Mouse (Mus musculus) stomach, postnatal 0 days (tissue): ENCODE measurements at regions not wholly inside any gene's neighbourhood (a gene's known extent, or its start where the extent isn't known, plus 50 kb on each side); places are given as distances from the start of the nearest gene placed in this dataset.

Experiments
- ATAC-seq: fragments of 200-750 bp; cut with Nextera tagmentation; 2 replicates; pipeline ENCODE4 v1.8.0; 2017; ENCODE audit not compliant: low FRiP score, low TSS enrichment
- DNase-seq: peaks from one replicate; pipeline ENCODE4 v3.0.0-alpha.2; 2016; ENCODE audit warnings: low spot score
- H3K27ac ChIP-seq: fragments of 300-500 bp; sonication (generic); replicated peaks from 2 replicates; pipeline ENCODE4 v1.5.1; 2014; ENCODE audit warnings: mild to moderate bottlenecking, control low read depth
- H3K27me3 ChIP-seq: fragments of 300-500 bp; sonication (generic); 2 replicates; pipeline ENCODE4 v1.6.1; 2014; ENCODE audit warnings: low read length; ENCODE audit not compliant: control insufficient read depth, insufficient read depth
- H3K36me3 ChIP-seq: fragments of 300-500 bp; sonication (generic); 2 replicates; pipeline ENCODE4 v1.6.1; 2014; ENCODE audit warnings: low read length, mixed read lengths; ENCODE audit not compliant: control insufficient read depth, insufficient read depth
- H3K4me1 ChIP-seq: fragments of 300-500 bp; sonication (generic); replicated peaks from 2 replicates; pipeline ENCODE4 v1.6.1; 2014; ENCODE audit warnings: antibody characterized with exemption; ENCODE audit not compliant: control insufficient read depth, insufficient read depth
- H3K4me2 ChIP-seq: fragments of 300-500 bp; sonication (generic); replicated peaks from 2 replicates; pipeline ENCODE4 v1.6.1; 2014; ENCODE audit warnings: low read depth, mild to moderate bottlenecking, control low read depth, moderate library complexity
- H3K4me3 ChIP-seq: fragments of 300-500 bp; sonication (generic); 2 replicates; pipeline ENCODE4 v1.5.1; 2014; ENCODE audit warnings: low read depth, low read length, control low read depth
- H3K9ac ChIP-seq: fragments of 300-500 bp; sonication (generic); 2 replicates; pipeline ENCODE4 v1.6.1; 2014; ENCODE audit warnings: mild to moderate bottlenecking, low read length, control low read depth, mixed read lengths
- H3K9me3 ChIP-seq: fragments of 300-500 bp; sonication (generic); 2 replicates; pipeline ENCODE4 v1.6.1; 2016; ENCODE audit warnings: low read length; ENCODE audit not compliant: control insufficient read depth
- CTCF ChIP-seq: IDR thresholded peaks from 2 replicates; pipeline ENCODE4 v1.5.1; 2016; ENCODE audit warnings: antibody characterized with exemption, low read depth, mild to moderate bottlenecking, moderate library complexity
- EP300 ChIP-seq: optimal IDR thresholded peaks from 2 replicates; pipeline ENCODE3; 2016; ENCODE audit warnings: antibody characterized with exemption
- WGBS: fragments of 180-500 bp; shearing (Covaris S2); extraction: QIAGEN DNeasy Blood & Tissue Kit; methylation state at CpG from one replicate; pipeline ENCODE4 v1.1.7; 2014; 5-methylcytosine and 5-hydroxymethylcytosine counted together

- no peaks in the 10 kb centered on the region for H3K36me3 ChIP-seq
- 89% methylated on average over 6 of the region's 6 CpGs for WGBS
- DNase-seq (no peak), ATAC-seq (no peak)
- no peaks in the 10 kb centered on the region for H3K9me3 ChIP-seq
- H3K4me2 ChIP-seq: no peak overlapping the region
- H3K4me1 ChIP-seq: no peaks in the 10 kb centered on the region
- H3K27ac ChIP-seq: no peak overlapping the region
- no peak overlapping the region for H3K9ac ChIP-seq
- TF ChIP-seq CTCF (no peak), EP300 (no peak)
- no peak overlapping the region for H3K4me3 ChIP-seq
- no peaks in the 10 kb centered on the region for H3K27me3 ChIP-seq
These were observed 386.4 kb downstream of the Sorl1 start for GRCm38 (mm10) chr9:41737671-41738070.

- no peak overlapping the region for H3K27ac ChIP-seq
These were observed 387.2 kb downstream of the Sorl1 start for GRCm38 (mm10) chr9:41736881-41737280.

GRCm38 (mm10) chr9:41736234-41736859 lies 387.8 kb downstream of the Sorl1 start:
- Histone ChIP-seq H3K4me1 (no peaks in the 10 kb centered on the region), H3K27ac (peak overlapping the region; percentile 59), H3K9me3 (no peaks in the 10 kb centered on the region), H3K27me3 (no peaks in the 10 kb centered on the region), H3K4me2 (peak overlapping the region; percentile 75), H3K4me3 (peak overlapping the region; percentile 44), H3K36me3 (no peaks in the 10 kb centered on the region), H3K9ac (peak overlapping the region; percentile 53)
- ATAC-seq (no peak), DNase-seq (no peak)
- TF ChIP-seq EP300 (no peak), CTCF (no peak)
- WGBS: 3% methylated on average over 16 of the region's 16 CpGs

More at GRCm38 (mm10) chr9:41736881-41737280, 387.2 kb downstream of the Sorl1 start:
- WGBS: 57% methylated on average over 6 of the region's 6 CpGs
- H3K27me3 ChIP-seq: no peaks in the 10 kb centered on the region
- TF ChIP-seq EP300 (no peak), CTCF (no peak)
- H3K4me1 ChIP-seq: no peaks in the 10 kb centered on the region
- DNase-seq (no peak), ATAC-seq (no peak)
- H3K9me3 ChIP-seq: no peaks in the 10 kb centered on the region
- peak overlapping the region; percentile 75 for H3K4me2 ChIP-seq
- H3K9ac ChIP-seq: no peak overlapping the region
- H3K4me3 ChIP-seq: no peak overlapping the region
- H3K36me3 ChIP-seq: no peaks in the 10 kb centered on the region

GRCm38 (mm10) chr9:41735448-41736233 lies 388.5 kb downstream of the Sorl1 start:
- peak overlapping the region; percentile 44 for H3K4me3 ChIP-seq
- 1% methylated on average over 22 of the region's 22 CpGs for WGBS
- no peaks in the 10 kb centered on the region for H3K4me1 ChIP-seq
- DNase-seq (peak; percentile 52), ATAC-seq (peak; percentile 57; the same call in 1 of the 2 replicates)
- TF ChIP-seq EP300 (no peak), CTCF (0 out of 2 replicates have a peak, but pooled peaks have one; percentile 4)
- peak overlapping the region; percentile 53 for H3K9ac ChIP-seq
- H3K9me3 ChIP-seq: no peaks in the 10 kb centered on the region
- H3K27ac ChIP-seq: peak overlapping the region; percentile 59; the same call in 1 of the 2 replicates
- no peaks in the 10 kb centered on the region for H3K36me3 ChIP-seq
- H3K4me2 ChIP-seq: peak overlapping the region; percentile 75
- no peaks in the 10 kb centered on the region for H3K27me3 ChIP-seq

- Histone ChIP-seq H3K4me2 (peak overlapping the region; percentile 75), H3K9ac (no peak overlapping the region), H3K27ac (no peak overlapping the region), H3K27me3 (no peaks in the 10 kb centered on the region), H3K9me3 (no peaks in the 10 kb centered on the region), H3K4me1 (no peaks in the 10 kb centered on the region), H3K36me3 (no peaks in the 10 kb centered on the region), H3K4me3 (peak overlapping the region; percentile 44; the same call in 1 of the 2 replicates)
- DNase-seq (no peak), ATAC-seq (no peak)
- WGBS: 28% methylated on average over 8 of the region's 8 CpGs
- TF ChIP-seq CTCF: no peak
- no peak for TF ChIP-seq EP300
These were observed 389.1 kb downstream of the Sorl1 start for GRCm38 (mm10) chr9:41734925-41735447.
